Mouse (Mus musculus): ENCODE measurements around the gene Dctd.

DNA sequence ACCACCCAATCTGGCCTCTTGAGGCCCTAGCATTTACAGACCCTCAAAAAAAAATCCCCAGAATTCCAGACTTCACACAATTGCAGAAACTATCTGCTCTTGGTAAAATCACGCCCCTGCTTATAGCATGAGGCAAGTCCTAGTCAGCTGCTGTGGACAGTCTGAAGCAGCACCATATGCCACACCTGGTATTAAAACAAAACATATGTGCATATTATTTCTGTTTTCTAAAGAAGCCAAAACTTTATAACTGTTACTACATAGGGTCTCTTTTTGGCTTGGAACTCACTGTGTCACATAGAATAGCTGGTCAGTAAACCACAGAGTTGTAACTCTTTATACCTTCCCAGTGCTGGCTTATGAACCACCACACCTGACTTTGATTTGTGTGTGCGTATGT is 24.7 kb upstream of the Dctd start:
- TF ChIP-seq GABPA (IDR thresholded peaks at IDR 0.05; ENCODE audit: insufficient replicate concordance, low read depth, low read length) = no peak
- TF ChIP-seq USF2 (conservative IDR thresholded peaks at IDR 0.05; ENCODE audit: low read depth, low read length) = no peak
- no peak for TF ChIP-seq POLR2A (IDR thresholded peaks at IDR 0.05; ENCODE audit: low read depth, low read length)
- TF ChIP-seq JUND (conservative IDR thresholded peaks at IDR 0.05; ENCODE audit: low read depth, low read length) = no peak
- no peak for TF ChIP-seq CTCF (conservative IDR thresholded peaks at IDR 0.05 in 1 of 2, IDR thresholded peaks at IDR 0.05 in 1 of 2; ENCODE audit: low read depth in 2 of 2, low read length in 2 of 2)
- TF ChIP-seq CHD2 (IDR thresholded peaks at IDR 0.05; ENCODE audit: low read length) = no peak
- no peak for TF ChIP-seq MEF2A (IDR thresholded peaks at IDR 0.05; ENCODE audit: borderline replicate concordance, low read depth, low read length)
- no peak for TF ChIP-seq NELFE (IDR thresholded peaks at IDR 0.05; ENCODE audit: low read depth, low read length)
- TF ChIP-seq RAD21 (IDR thresholded peaks at IDR 0.05; ENCODE audit: low read depth, low read length) = no peak
- no peak for TF ChIP-seq MAX (IDR thresholded peaks at IDR 0.05; ENCODE audit: low read length)
- TF ChIP-seq ZNF384 (IDR thresholded peaks at IDR 0.05; ENCODE audit: low read depth, low read length) = no peak
- TF ChIP-seq TCF12 (IDR thresholded peaks at IDR 0.05; ENCODE audit: low read depth, low read length) = no peak
- no peak for TF ChIP-seq BHLHE40 (IDR thresholded peaks at IDR 0.05; ENCODE audit: low read depth, low read length)
